Mouse (Mus musculus): ENCODE measurements at regions not wholly inside any gene's neighbourhood (a gene's known extent, or its start where the extent isn't known, plus 50 kb on each side); places are given as distances from the start of the nearest gene placed in this dataset.

DNA sequence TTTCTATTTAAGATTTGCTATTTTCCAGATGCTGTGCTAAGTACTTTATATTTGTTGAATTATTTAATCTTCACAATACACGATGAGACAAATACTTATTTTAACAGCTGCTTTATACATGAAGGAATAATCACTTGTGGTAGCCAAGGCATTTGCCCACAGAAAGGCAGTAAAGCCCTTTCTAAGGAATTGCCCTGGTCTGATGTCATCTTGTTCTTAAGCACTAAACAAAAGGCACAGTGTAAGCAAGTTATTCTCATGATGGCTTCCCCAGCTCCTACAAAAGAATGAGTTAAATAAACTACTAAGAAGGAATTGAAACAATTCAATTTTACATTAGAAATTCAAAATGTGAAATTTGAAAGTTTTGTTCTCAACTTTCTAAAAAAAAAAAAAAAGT lies 358.8 kb downstream of the Cenpc1 start:
- no peak for DNase-seq (ENCODE audit: low spot score in 2 of 2)

DNA sequence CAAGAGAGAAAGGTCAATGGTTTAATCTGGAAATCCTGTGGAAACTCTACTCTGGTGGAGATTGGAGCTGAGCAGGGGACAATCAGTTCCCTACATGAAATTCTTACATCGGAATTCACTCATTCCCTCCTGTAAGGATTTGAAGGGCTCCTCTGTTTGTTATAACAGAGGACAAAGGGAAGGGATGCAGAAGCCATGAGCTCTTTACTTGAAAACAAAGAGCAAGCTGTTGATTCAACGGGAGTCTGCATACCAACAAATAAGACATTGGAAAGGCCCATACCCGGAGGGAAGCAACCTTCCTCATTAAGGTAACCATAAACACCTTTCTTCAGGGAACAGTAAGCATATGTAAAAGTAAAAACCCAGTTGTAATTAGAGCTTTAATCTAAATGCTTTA lies 359.3 kb downstream of the Cenpc1 start:
- no peak for DNase-seq (ENCODE audit: low spot score in 2 of 2)

GRCm38 (mm10) chr5:85677872-85678271 lies 387.5 kb downstream of the Cenpc1 start:
- DNase-seq (ENCODE audit: low spot score in 2 of 2) = no peak

GRCm38 (mm10) chr5:85671121-85671520 lies 394.3 kb downstream of the Cenpc1 start:
- DNase-seq (ENCODE audit: low spot score in 2 of 2) = no peak

DNA sequence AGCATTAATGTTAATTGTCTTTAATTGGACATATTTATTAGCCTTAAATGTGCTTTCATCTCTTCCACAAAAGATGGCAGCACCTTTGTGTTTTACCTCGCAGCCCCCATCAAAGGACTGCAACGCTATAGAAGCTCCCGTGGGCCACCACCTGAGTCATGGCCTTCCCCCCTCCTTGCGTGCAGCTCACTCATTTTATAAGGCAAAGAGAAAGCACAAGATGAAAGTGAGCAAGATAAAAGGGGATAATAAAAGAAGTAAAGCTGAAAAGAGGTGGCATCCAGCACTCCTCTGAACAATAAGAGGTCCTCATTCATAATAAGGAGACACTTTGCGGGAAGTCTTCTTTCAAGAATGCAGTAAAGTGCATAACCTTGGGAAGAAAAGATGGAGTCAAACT lies 403.9 kb downstream of the Cenpc1 start:
- no peak for DNase-seq (ENCODE audit: low spot score in 2 of 2)

- DNase-seq (ENCODE audit: low spot score in 2 of 2) = no peak
Measured at GRCm38 (mm10) chr5:85621078-85621477, 444.3 kb downstream of the Cenpc1 start.

GRCm38 (mm10) chr5:85614783-85615182 lies 450.6 kb downstream of the Cenpc1 start:
- DNase-seq (ENCODE audit: low spot score in 2 of 2) = no peak

GRCm38 (mm10) chr5:85612606-85613005 lies 452.8 kb downstream of the Cenpc1 start:
- no peak for DNase-seq (ENCODE audit: low spot score in 2 of 2)

DNA sequence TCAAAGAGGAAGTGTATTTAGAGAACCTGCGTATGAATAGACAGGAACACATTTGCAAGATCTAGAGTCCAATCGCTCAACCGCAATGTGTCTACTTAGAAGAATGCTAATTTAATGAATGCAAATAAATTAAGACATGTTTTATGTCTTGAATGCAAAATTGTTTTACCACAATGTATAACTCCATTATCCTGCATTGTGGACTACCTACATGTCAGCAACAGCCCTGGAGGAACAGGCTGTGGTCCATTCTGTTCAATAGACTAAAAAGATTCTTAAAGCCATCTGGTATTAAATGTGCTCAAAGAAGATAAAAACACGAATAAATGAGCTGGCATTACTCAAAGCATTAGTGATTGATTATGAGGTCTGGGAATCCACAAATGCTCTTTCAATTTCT lies 456.3 kb downstream of the Cenpc1 start:
- DNase-seq (ENCODE audit: low spot score in 2 of 2) = no peak

DNA sequence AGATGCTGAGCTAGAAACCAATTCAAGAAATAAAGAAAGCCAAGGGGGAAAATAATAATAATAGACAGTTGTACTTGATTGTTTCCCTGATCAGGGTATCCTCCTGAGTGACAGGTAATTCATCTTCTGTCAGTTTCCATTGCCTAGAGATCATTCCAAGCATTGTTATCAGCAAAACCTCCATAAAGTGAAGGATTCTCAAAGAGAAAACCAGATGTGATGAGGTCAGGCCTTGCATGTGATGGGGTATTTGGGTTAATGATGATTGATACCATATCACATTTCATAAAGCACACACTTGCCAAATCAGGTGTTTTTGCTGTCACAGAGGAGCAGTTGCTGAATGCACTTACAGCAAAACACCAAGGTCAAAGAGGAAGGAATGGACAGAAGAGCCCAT lies 467.2 kb downstream of the Cenpc1 start:
- no peak for DNase-seq (ENCODE audit: low spot score in 2 of 2)

DNA sequence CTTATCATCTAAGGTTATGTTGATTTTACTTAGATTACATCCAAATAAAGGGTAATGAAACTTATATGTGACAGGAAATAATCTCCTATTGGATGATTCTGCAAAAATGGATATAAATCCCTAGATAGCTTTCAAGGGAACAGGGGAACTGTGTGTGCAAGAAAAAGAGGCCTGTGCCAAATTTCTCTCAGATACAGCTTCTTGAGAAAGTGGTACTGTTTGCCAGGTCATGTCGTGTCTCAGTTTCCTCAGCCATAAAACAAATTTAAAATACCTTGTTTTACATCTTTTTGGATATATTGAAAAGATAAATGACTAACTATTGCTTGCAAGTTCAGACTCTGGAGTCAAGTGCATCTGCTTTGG lies 470.3 kb downstream of the Cenpc1 start:
- no peak for DNase-seq (ENCODE audit: low spot score in 2 of 2)

DNA sequence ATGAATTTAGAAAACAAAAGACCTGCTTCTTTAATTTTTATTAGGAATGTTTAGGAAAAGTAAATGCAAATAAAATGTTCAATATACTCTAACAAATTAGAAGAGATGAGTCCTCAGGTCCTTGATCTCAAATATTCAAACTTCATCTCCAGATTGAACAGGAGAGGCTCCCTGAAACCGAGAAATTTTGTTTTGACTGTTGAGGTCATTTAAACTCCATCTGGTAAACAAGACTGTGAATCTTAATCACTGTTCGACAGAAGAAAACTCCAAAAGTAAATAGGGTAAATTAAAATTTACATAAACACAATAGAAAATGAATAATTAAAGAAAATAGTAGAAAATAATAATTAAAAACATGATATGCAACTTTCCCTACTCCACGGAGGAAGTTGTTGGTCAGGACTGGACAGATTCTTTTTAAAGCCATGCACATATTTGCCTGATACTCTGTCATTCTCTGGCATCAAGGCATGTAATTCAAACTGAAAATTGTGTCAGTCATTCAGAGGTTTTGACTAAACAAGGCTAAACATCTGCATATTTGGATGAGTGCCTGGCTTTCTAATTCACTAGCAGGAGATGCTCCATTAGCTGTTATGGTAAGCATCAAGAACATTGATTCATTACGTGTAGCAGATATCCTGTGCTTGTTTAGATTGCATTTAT lies 470.8 kb downstream of the Cenpc1 start:
- no peak for DNase-seq (ENCODE audit: low spot score in 2 of 2)

GRCm38 (mm10) chr5:85592236-85592635 lies 473.1 kb downstream of the Cenpc1 start:
- no peak for DNase-seq (ENCODE audit: low spot score in 2 of 2)

- DNase-seq (ENCODE audit: low spot score in 2 of 2) = no peak
Measured at GRCm38 (mm10) chr5:85586727-85587126, 478.7 kb downstream of the Cenpc1 start.

GRCm38 (mm10) chr5:85572531-85572930 lies 492.9 kb downstream of the Cenpc1 start:
- no peak for DNase-seq (ENCODE audit: low spot score in 2 of 2)

DNA sequence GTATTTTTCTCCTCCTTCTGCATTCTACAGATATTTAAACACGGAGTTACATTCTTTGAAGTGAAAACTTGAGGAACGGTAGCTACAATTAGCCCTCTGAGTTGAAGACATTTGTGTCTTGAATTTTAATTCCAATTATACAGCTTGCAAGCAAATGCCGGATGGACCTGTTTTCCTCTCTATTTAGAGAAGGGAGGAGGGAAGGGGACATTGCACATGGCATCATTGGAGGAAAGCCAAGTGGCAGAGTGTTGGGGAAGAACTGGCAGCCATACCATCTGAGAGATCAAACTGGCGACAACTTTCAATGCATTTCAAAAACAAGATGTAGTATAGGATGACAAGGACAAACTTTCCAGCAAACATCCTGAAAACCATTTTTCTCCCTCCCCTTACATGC lies 493.4 kb downstream of the Cenpc1 start:
- no peak for DNase-seq (ENCODE audit: low spot score in 2 of 2)

GRCm38 (mm10) chr5:85571381-85571780 lies 494.0 kb downstream of the Cenpc1 start:
- DNase-seq (ENCODE audit: low spot score in 2 of 2) = no peak

DNA sequence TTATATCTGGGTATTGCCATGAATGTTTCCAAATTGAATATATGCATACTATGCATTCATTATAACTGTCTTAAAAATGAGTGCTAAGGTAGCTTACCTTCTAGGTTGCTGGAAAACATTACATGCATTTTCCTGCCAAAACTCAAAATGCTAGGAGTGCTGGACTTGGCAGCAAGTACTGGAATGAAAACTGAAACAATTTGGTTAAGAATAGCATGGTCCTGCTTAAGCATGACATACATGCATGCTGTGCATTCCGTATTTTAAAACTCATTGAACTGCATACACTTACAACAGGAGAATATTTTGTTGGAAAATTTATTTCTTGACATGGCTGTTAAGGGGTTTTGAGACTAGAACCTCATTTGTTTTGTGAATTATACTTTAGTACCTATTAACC lies 529.1 kb downstream of the Cenpc1 start:
- DNase-seq (ENCODE audit: low spot score in 2 of 2) = no peak

- no peak for DNase-seq (ENCODE audit: low spot score in 2 of 2)
Measured at GRCm38 (mm10) chr5:85525385-85526194, 539.8 kb downstream of the Cenpc1 start.

- DNase-seq (ENCODE audit: low spot score in 2 of 2) = no peak
Measured at GRCm38 (mm10) chr5:85505244-85505643, 560.1 kb downstream of the Cenpc1 start.

GRCm38 (mm10) chr5:85497261-85497660 lies 568.1 kb downstream of the Cenpc1 start:
- DNase-seq (ENCODE audit: low spot score in 2 of 2) = no peak

- no peak for DNase-seq (ENCODE audit: low spot score in 2 of 2)
Measured at GRCm38 (mm10) chr5:85485733-85486322, 579.6 kb downstream of the Cenpc1 start.

DNA sequence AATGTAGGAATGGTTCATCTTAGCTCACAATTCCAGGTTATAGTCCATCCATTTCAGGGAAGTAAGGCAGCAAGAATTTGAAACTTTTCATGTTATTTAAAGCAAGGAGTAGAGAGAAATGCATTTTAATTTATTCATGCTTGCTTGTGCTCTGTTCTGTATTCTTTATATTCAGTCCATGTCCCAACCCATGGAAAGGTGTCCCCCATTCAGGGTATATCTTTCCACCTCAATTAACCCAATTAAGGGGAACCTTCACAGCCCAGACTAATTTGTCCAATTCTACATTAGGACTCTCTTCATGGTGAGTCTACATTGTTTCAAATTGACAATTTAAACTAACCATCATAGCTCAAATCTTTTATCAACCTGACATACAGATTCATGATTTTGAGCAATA lies 580.2 kb downstream of the Cenpc1 start:
- no peak for DNase-seq (ENCODE audit: low spot score in 2 of 2)
